Mouse (Mus musculus): ENCODE data around the gene Slc25a19.
A peak's percentile ranks its signal among the peaks of the same experiment; 100 is the strongest.
"Not testable (repeated sequence)": the region's sequence is repeated elsewhere in the genome, so short reads cannot be mapped to it uniquely, and the experiment has no call there.

Slc25a19 gene

GRCm38 (mm10) chr11:115627705-115628464 is at the start of gene Slc25a19:
Slc25a19 (minus strand) TSS chr11:115628295.
- peak; percentile 100 for DNase-seq (ENCODE audit: low read depth, low spot score)

GRCm38 (mm10) chr11:115677511-115677910 is 49.4 kb upstream of the Slc25a19 start:
- no peak for DNase-seq (ENCODE audit: low read depth, low spot score)

- DNase-seq (ENCODE audit: low read depth, low spot score): no peak
Observed at GRCm38 (mm10) chr11:115676738-115677137, 48.6 kb upstream of the Slc25a19 start.

GRCm38 (mm10) chr11:115674235-115674865 is 46.3 kb upstream of the Slc25a19 start:
- no peak for DNase-seq (ENCODE audit: low read depth, low spot score)

- peak; percentile 85 for DNase-seq (ENCODE audit: low read depth, low spot score)
Observed at GRCm38 (mm10) chr11:115673471-115674234, 45.6 kb upstream of the Slc25a19 start.

- DNase-seq (ENCODE audit: low read depth, low spot score): no peak
Observed at GRCm38 (mm10) chr11:115672226-115672987, 44.3 kb upstream of the Slc25a19 start.

- no peak for DNase-seq (ENCODE audit: low read depth, low spot score)
Observed at GRCm38 (mm10) chr11:115670451-115671050, 42.5 kb upstream of the Slc25a19 start.

- no peak for DNase-seq (ENCODE audit: low read depth, low spot score)
Observed at GRCm38 (mm10) chr11:115663676-115664335, 35.7 kb upstream of the Slc25a19 start.

GRCm38 (mm10) chr11:115660376-115660775 is 32.3 kb upstream of the Slc25a19 start:
- DNase-seq (ENCODE audit: low read depth, low spot score): peak; percentile 65

- no peak for DNase-seq (ENCODE audit: low read depth, low spot score)
Observed at GRCm38 (mm10) chr11:115658521-115658920, 30.4 kb upstream of the Slc25a19 start.

- no peak for DNase-seq (ENCODE audit: low read depth, low spot score)
Observed at GRCm38 (mm10) chr11:115654128-115654527, 26.0 kb upstream of the Slc25a19 start.

- DNase-seq (ENCODE audit: low read depth, low spot score): no peak
Observed at GRCm38 (mm10) chr11:115653194-115653593, 25.1 kb upstream of the Slc25a19 start.

GRCm38 (mm10) chr11:115651680-115652079 is 23.6 kb upstream of the Slc25a19 start:
- no peak for DNase-seq (ENCODE audit: low read depth, low spot score)

- no peak for DNase-seq (ENCODE audit: low read depth, low spot score)
Observed at GRCm38 (mm10) chr11:115649706-115650105, 21.6 kb upstream of the Slc25a19 start.

- DNase-seq (ENCODE audit: low read depth, low spot score): peak; percentile 90
Observed at GRCm38 (mm10) chr11:115647459-115647858, 19.4 kb upstream of the Slc25a19 start.

GRCm38 (mm10) chr11:115646439-115646838 is 18.3 kb upstream of the Slc25a19 start:
- no peak for DNase-seq (ENCODE audit: low read depth, low spot score)

- DNase-seq (ENCODE audit: low read depth, low spot score): not testable (repeated sequence)
Observed at GRCm38 (mm10) chr11:115645498-115645897, 17.4 kb upstream of the Slc25a19 start.

- no peak for DNase-seq (ENCODE audit: low read depth, low spot score)
Observed at GRCm38 (mm10) chr11:115644308-115644707, 16.2 kb upstream of the Slc25a19 start.

GRCm38 (mm10) chr11:115643265-115643664 is 15.2 kb upstream of the Slc25a19 start:
- DNase-seq (ENCODE audit: low read depth, low spot score): no peak

GRCm38 (mm10) chr11:115642705-115643104 is 14.6 kb upstream of the Slc25a19 start:
- DNase-seq (ENCODE audit: low read depth, low spot score): no peak

- DNase-seq (ENCODE audit: low read depth, low spot score): no peak
Observed at GRCm38 (mm10) chr11:115641664-115642036, 13.6 kb upstream of the Slc25a19 start.

Data from 3T3-L1 (cell line).